Comparison of ENCODE assay signal across 8 mouse cellular contexts in the genomic region with DNA sequence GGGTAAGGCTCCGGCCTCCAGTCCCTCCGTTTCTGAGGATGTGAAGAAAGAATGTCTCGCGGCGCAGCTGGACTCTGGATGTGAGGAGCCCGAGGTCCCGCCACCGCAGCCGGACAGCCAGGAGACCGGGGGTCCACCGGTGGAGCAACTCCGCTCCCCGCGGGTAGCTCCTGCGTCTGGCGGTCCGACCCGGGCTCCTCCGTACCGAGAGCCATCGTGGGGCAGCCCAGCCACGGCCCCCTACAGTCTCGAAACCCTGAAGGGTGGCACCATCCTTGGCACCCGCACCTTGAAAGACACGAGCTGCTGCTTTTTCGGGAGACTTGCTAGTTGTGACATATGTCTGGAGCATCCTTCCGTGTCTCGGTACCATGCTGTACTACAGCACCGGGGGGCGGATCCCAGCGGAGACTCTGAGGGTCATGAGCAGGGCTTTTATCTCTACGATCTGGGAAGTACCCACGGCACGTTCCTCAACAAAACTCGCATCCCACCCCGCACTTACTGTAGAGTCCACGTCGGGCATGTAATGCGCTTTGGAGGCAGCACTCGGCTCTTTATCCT. TPM values are rescaled to one million over a fixed set of nuclear protein-coding genes. Genes with fewer than 3 reads are reported as not detected.
DNase-seq lines count a peak whose midpoint lies in the region; ATAC-seq and TF ChIP-seq lines count a peak whose summit lies in the region.

No protein-coding gene starts in this region.

- TF ChIP-seq CTCF in gastrocnemius, adult 2 months (IDR thresholded peaks at IDR 0.05): no peak
- TF ChIP-seq CTCF in embryonic fibroblast, embryonic 13.5 days (IDR thresholded peaks at IDR 0.05; ENCODE audit: borderline replicate concordance, insufficient read depth, low read length): no peak

- intact Hi-C loops in gastrocnemius, adult 2 months (cut with DNase I): no loop called here
- intact Hi-C loops in gastrocnemius, postnatal 36 days (cut with DNase I): no loop called here
- intact Hi-C loops in left cerebral cortex, postnatal 36 days (cut with DNase I): no loop called here

- H3K27ac ChIP-seq in gastrocnemius, adult 2 months: peak overlapping the region; percentile 95
- no peak overlapping the region for H3K27ac ChIP-seq in embryonic fibroblast, embryonic 13.5 days (ENCODE audit: insufficient read depth, low read length)
- peak overlapping the region; percentile 95 for H3K27ac ChIP-seq in limb, embryonic 10.5 days
- H3K27ac ChIP-seq in neural tube, embryonic 12.5 days: no peak overlapping the region

- no peak for TF ChIP-seq POLR2A in embryonic fibroblast, embryonic 13.5 days (IDR thresholded peaks at IDR 0.05; ENCODE audit: low read depth, low read length)

- WGBS in limb, embryonic 10.5 days: 4% methylated on average over 40 of the region's 40 CpGs
- WGBS in neural tube, embryonic 12.5 days: 4% methylated on average over 40 of the region's 40 CpGs

- H3K9ac ChIP-seq in neural tube, embryonic 12.5 days: peak overlapping the region; percentile 93

- peak overlapping the region; percentile 100 for H3K4me3 ChIP-seq in gastrocnemius, adult 2 months
- H3K4me3 ChIP-seq in embryonic fibroblast, embryonic 13.5 days (ENCODE audit: insufficient read depth, low read length): peak overlapping the region; percentile 90
- H3K4me3 ChIP-seq in limb, embryonic 10.5 days: peak overlapping the region; percentile 92
- H3K4me3 ChIP-seq in neural tube, embryonic 12.5 days: peak overlapping the region; percentile 94

- peak; percentile 44; the same call in 1 of the 2 replicates for ATAC-seq in neural tube, embryonic 12.5 days (ENCODE audit: low FRiP score, low read depth)

- peaks cover 6% of the 10 kb centered on the region; the same call in 1 of the 2 replicates for H3K4me1 ChIP-seq in embryonic fibroblast, embryonic 13.5 days (ENCODE audit: control insufficient read depth, insufficient read depth, low read length)
- H3K4me1 ChIP-seq in limb, embryonic 10.5 days: peaks cover 16% of the 10 kb centered on the region
- H3K4me1 ChIP-seq in neural tube, embryonic 12.5 days: peaks cover 26% of the 10 kb centered on the region

- H3K9me3 ChIP-seq in limb, embryonic 10.5 days (replicated peaks): no peaks in the 10 kb centered on the region
- H3K9me3 ChIP-seq in neural tube, embryonic 12.5 days: no peaks in the 10 kb centered on the region

- peaks cover 47% of the 10 kb centered on the region for H3K36me3 ChIP-seq in limb, embryonic 10.5 days
- peaks cover 38% of the 10 kb centered on the region for H3K36me3 ChIP-seq in neural tube, embryonic 12.5 days

- no peaks in the 10 kb centered on the region for H3K27me3 ChIP-seq in limb, embryonic 10.5 days (ENCODE audit: low read depth, poor library complexity, severe bottlenecking)
- no peaks in the 10 kb centered on the region for H3K27me3 ChIP-seq in neural tube, embryonic 12.5 days (replicated peaks)

- peak overlapping the region; percentile 98 for H3K4me2 ChIP-seq in neural tube, embryonic 12.5 days (replicated peaks)

- no peak for DNase-seq in gastrocnemius, adult 2 months
- DNase-seq in gastrocnemius, postnatal 36 days: no peak
- peak; percentile 8 for DNase-seq in 3T3-L1 (ENCODE audit: low read depth, low spot score)
- no peak for DNase-seq in limb, embryonic 10.5 days (ENCODE audit: low spot score)
- no peak for DNase-seq in urinary bladder, postnatal 4 days (ENCODE audit: low spot score in 2 of 2)
- no peak for DNase-seq in left cerebral cortex, postnatal 36 days (ENCODE audit: low spot score in 2 of 2)

RNA-seq across cellular contexts. Expression of gene Slc4a1ap, which starts 0.4 kb away (rescaled TPM):
- 10 to 100 TPM; 20.5 to 25.7 TPM for total RNA-seq in gastrocnemius, adult 2 months (2021)
- 10 to 100 TPM; 20.4 to 20.7 TPM for total RNA-seq in gastrocnemius, postnatal 36 days (2021)
- polyA plus RNA-seq in embryonic fibroblast, embryonic 13.5 days (2011; ENCODE audit: insufficient read length, low read depth, missing spikeins): 41.8 and 48.9 TPM in 2 replicates
- 34.0 and 34.4 TPM in 2 replicates for polyA plus RNA-seq in limb, embryonic 10.5 days (2016; fragmentation: Nextera tagmentation; extraction: Ambion mirVana)
- 36.5 and 40.7 TPM in 2 replicates for polyA plus RNA-seq in neural tube, embryonic 12.5 days (2016; fragmentation: Nextera tagmentation; extraction: Ambion mirVana)
- total RNA-seq in left cerebral cortex, postnatal 36 days (2021): 10 to 100 TPM; 47.6 to 55.1 TPM

RNA-seq across cellular contexts. Expression of gene Supt7l, which starts 0.4 kb away (rescaled TPM):
- total RNA-seq in gastrocnemius, adult 2 months (2021): 10 to 100 TPM in 1 of 2 experiments, 1 to 10 TPM in 1; 9.6 to 12.5 TPM
- 10 to 100 TPM in 1 of 2 experiments, 1 to 10 TPM in 1; 9.0 to 10.3 TPM for total RNA-seq in gastrocnemius, postnatal 36 days (2021)
- 15.0 and 16.3 TPM in 2 replicates for polyA plus RNA-seq in embryonic fibroblast, embryonic 13.5 days (2011; ENCODE audit: insufficient read length, low read depth, missing spikeins)
- 26.3 and 32.8 TPM in 2 replicates for polyA plus RNA-seq in limb, embryonic 10.5 days (2016; fragmentation: Nextera tagmentation; extraction: Ambion mirVana)
- polyA plus RNA-seq in neural tube, embryonic 12.5 days (2016; fragmentation: Nextera tagmentation; extraction: Ambion mirVana): 29.5 and 30.8 TPM in 2 replicates
- total RNA-seq in left cerebral cortex, postnatal 36 days (2021): 10 to 100 TPM; 17.7 to 17.9 TPM

RNA-seq across cellular contexts. Expression of gene Gpn1, which starts 32.7 kb away (rescaled TPM):
- 10 to 100 TPM; 16.7 to 18.7 TPM for total RNA-seq in gastrocnemius, adult 2 months (2021)
- 10 to 100 TPM; 14.9 to 17.5 TPM for total RNA-seq in gastrocnemius, postnatal 36 days (2021)
- 24.9 and 32.9 TPM in 2 replicates for polyA plus RNA-seq in embryonic fibroblast, embryonic 13.5 days (2011; ENCODE audit: insufficient read length, low read depth, missing spikeins)
- 119 and 125 TPM in 2 replicates for polyA plus RNA-seq in limb, embryonic 10.5 days (2016; fragmentation: Nextera tagmentation; extraction: Ambion mirVana)
- 73.2 and 76.3 TPM in 2 replicates for polyA plus RNA-seq in neural tube, embryonic 12.5 days (2016; fragmentation: Nextera tagmentation; extraction: Ambion mirVana)
- 10 to 100 TPM; 24.9 to 27.5 TPM for total RNA-seq in left cerebral cortex, postnatal 36 days (2021)

RNA-seq across cellular contexts. Expression of gene 4930548H24Rik, which starts 41.7 kb away (rescaled TPM):
- under 1 TPM in 1 of 2 experiments, not detected in 1; 0.10 TPM for total RNA-seq in gastrocnemius, adult 2 months (2021)
- not detected for total RNA-seq in gastrocnemius, postnatal 36 days (2021)
- polyA plus RNA-seq in embryonic fibroblast, embryonic 13.5 days (2011; ENCODE audit: insufficient read length, low read depth, missing spikeins): 0.26 TPM in 1 of 2 replicates, not detected in the other
- not detected in 2 replicates for polyA plus RNA-seq in limb, embryonic 10.5 days (2016; fragmentation: Nextera tagmentation; extraction: Ambion mirVana)
- not detected in 2 replicates for polyA plus RNA-seq in neural tube, embryonic 12.5 days (2016; fragmentation: Nextera tagmentation; extraction: Ambion mirVana)
- total RNA-seq in left cerebral cortex, postnatal 36 days (2021): under 1 TPM in 1 of 2 experiments, not detected in 1; 0.20 TPM

Comparison
In these comparisons a context has a peak if more than half of its experiments do, and no peak if none do; other contexts are left out.
1. H3K27ac ChIP-seq: peak in gastrocnemius, adult 2 months (single experiment) and limb, embryonic 10.5 days (single experiment); none in embryonic fibroblast, embryonic 13.5 days (single experiment) and neural tube, embryonic 12.5 days (single experiment).
2. Peak in every context shown above with its lines, with median percentiles within 50 percentile points of each other: H3K4me3 ChIP-seq.